Comparison of ENCODE assay signal across 9 mouse cellular contexts in the genomic region with DNA sequence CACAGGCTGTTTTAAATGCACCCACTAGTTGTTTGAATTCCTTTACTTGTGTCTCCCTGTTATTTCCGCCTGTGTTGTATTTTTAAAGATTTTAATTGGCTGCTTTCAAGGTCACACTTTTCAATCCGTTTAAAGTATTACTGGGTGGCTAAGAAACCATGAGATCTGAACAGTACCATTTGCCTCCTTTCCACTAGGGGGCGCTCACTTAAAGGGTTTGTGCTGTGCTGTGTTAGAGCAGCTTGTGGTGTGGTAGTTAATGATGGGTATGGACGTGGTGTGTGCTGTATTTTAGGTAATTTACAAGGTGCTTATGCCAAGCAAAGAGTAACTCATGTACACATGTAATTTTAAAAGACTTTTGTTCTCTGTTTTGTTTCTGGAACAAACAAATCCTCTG. TPM values are rescaled to one million over a fixed set of nuclear protein-coding genes. Genes with fewer than 3 reads are reported as not detected.
DNase-seq lines count a peak whose midpoint lies in the region; ATAC-seq and TF ChIP-seq lines count a peak whose summit lies in the region.
"Had no signal": no experiment of that assay in that cellular context is flagged by ENCODE, and none has a peak within 500 bp of the region (broad histone marks: within the 10 kb centered on the region; RNA-seq: fewer than 3 reads in every experiment).

No protein-coding gene starts in this region.

- H3K36me3 ChIP-seq in forebrain, embryonic 14.5 days (ENCODE audit: control insufficient read depth, insufficient read depth, low read length) = peaks cover 38% of the 10 kb centered on the region
- peaks cover 16% of the 10 kb centered on the region for H3K36me3 ChIP-seq in limb, embryonic 11.5 days (ENCODE audit: control insufficient read depth, insufficient read depth, low read length)
- peaks cover 38% of the 10 kb centered on the region; the same call in 1 of the 2 replicates for H3K36me3 ChIP-seq in midbrain, embryonic 15.5 days (replicated peaks)
- H3K36me3 ChIP-seq in stomach, postnatal 0 days (ENCODE audit: control insufficient read depth, insufficient read depth, low read length) = peaks cover 17% of the 10 kb centered on the region

- no peak overlapping the region for H3K4me3 ChIP-seq in forebrain, embryonic 14.5 days (ENCODE audit: low read depth, low read length)
- no peak overlapping the region for H3K4me3 ChIP-seq in limb, embryonic 11.5 days (ENCODE audit: low read depth, low read length)
- no peak overlapping the region for H3K4me3 ChIP-seq in midbrain, embryonic 15.5 days
- no peak overlapping the region for H3K4me3 ChIP-seq in stomach, postnatal 0 days (ENCODE audit: low read depth, low read length)
- H3K4me3 ChIP-seq: stomach, embryonic 15.5 days had no signal

- no peak overlapping the region for H3K9ac ChIP-seq in forebrain, embryonic 14.5 days (ENCODE audit: low read length)
- no peak overlapping the region for H3K9ac ChIP-seq in limb, embryonic 11.5 days (ENCODE audit: low read length)
- no peak overlapping the region for H3K9ac ChIP-seq in midbrain, embryonic 15.5 days
- H3K9ac ChIP-seq in stomach, postnatal 0 days (ENCODE audit: low read length) = no peak overlapping the region
- H3K9ac ChIP-seq: stomach, embryonic 15.5 days had no signal

- no peaks in the 10 kb centered on the region for H3K9me3 ChIP-seq in forebrain, embryonic 14.5 days (replicated peaks; ENCODE audit: control insufficient read depth, low read length)
- no peaks in the 10 kb centered on the region; the same call in 1 of the 2 replicates for H3K9me3 ChIP-seq in limb, embryonic 11.5 days (ENCODE audit: control insufficient read depth, low read length)
- no peaks in the 10 kb centered on the region for H3K9me3 ChIP-seq in midbrain, embryonic 15.5 days
- no peaks in the 10 kb centered on the region for H3K9me3 ChIP-seq in stomach, postnatal 0 days (ENCODE audit: control insufficient read depth, low read length)
- H3K9me3 ChIP-seq: stomach, embryonic 15.5 days had no signal

- peak; percentile 69 for DNase-seq in urinary bladder, postnatal 14 days (ENCODE audit: low spot score)
- no peak for DNase-seq in urinary bladder, postnatal 10 days (ENCODE audit: low spot score)
- peak; percentile 33 for DNase-seq in cerebellum, adult 11-12 months
- peak; percentile 80 for DNase-seq in forebrain, embryonic 14.5 days (ENCODE audit: low spot score)
- peak; percentile 67 for DNase-seq in kidney, adult 18-20 months
- peak; percentile 71 for DNase-seq in limb, embryonic 11.5 days (ENCODE audit: low spot score)
- DNase-seq in stomach, postnatal 0 days (ENCODE audit: low spot score) = peak; percentile 62

- peak; percentile 60; the same call in 1 of the 2 replicates for ATAC-seq in forebrain, embryonic 14.5 days
- 0 out of 2 replicates have a peak, but pooled peaks have one; percentile 70 for ATAC-seq in limb, embryonic 11.5 days (ENCODE audit: insufficient number of reproducible peaks, low FRiP score, low TSS enrichment, low read depth)
- peak; percentile 53; the same call in 1 of the 2 replicates for ATAC-seq in midbrain, embryonic 15.5 days (replicated peaks)
- ATAC-seq in stomach, postnatal 0 days (ENCODE audit: low FRiP score, low TSS enrichment) = peak; percentile 82

- 0 out of 2 replicates have a peak, but pooled peaks cover 6% of the 10 kb centered on the region for H3K4me1 ChIP-seq in forebrain, embryonic 14.5 days (ENCODE audit: control insufficient read depth, insufficient read depth, low read length)
- H3K4me1 ChIP-seq in limb, embryonic 11.5 days (ENCODE audit: control insufficient read depth, insufficient read depth, low read length) = no peaks in the 10 kb centered on the region
- peaks cover 22% of the 10 kb centered on the region for H3K4me1 ChIP-seq in midbrain, embryonic 15.5 days
- no peaks in the 10 kb centered on the region for H3K4me1 ChIP-seq in stomach, postnatal 0 days (replicated peaks; ENCODE audit: control insufficient read depth, insufficient read depth)

- peak; percentile 94 for TF ChIP-seq CTCF in stomach, postnatal 0 days (IDR thresholded peaks at IDR 0.05; ENCODE audit: low read depth)

- no peak for TF ChIP-seq EP300 in stomach, postnatal 0 days (optimal IDR thresholded peaks at IDR 0.05)

- H3K4me2 ChIP-seq in forebrain, embryonic 14.5 days (ENCODE audit: low read length) = no peak overlapping the region
- no peak overlapping the region for H3K4me2 ChIP-seq in limb, embryonic 11.5 days (ENCODE audit: low read depth, severe bottlenecking)
- no peak overlapping the region for H3K4me2 ChIP-seq in midbrain, embryonic 15.5 days
- H3K4me2 ChIP-seq in stomach, postnatal 0 days (replicated peaks; ENCODE audit: low read depth) = no peak overlapping the region
- H3K4me2 ChIP-seq: stomach, embryonic 15.5 days had no signal

- no peak overlapping the region for H3K27ac ChIP-seq in forebrain, embryonic 14.5 days (ENCODE audit: low read depth, low read length)
- H3K27ac ChIP-seq in limb, embryonic 11.5 days (replicated peaks; ENCODE audit: low read depth, low read length) = no peak overlapping the region
- no peak overlapping the region for H3K27ac ChIP-seq in midbrain, embryonic 15.5 days
- H3K27ac ChIP-seq in stomach, postnatal 0 days (replicated peaks) = no peak overlapping the region
- H3K27ac ChIP-seq: stomach, embryonic 15.5 days had no signal

- H3K27me3 ChIP-seq in forebrain, embryonic 14.5 days (replicated peaks; ENCODE audit: control insufficient read depth, insufficient read depth, low read length) = no peaks in the 10 kb centered on the region; the same call in 1 of the 2 replicates
- H3K27me3 ChIP-seq in limb, embryonic 11.5 days (ENCODE audit: control insufficient read depth, insufficient read depth, low read length) = no peaks in the 10 kb centered on the region
- peaks cover 9% of the 10 kb centered on the region; the same call in 1 of the 2 replicates for H3K27me3 ChIP-seq in midbrain, embryonic 15.5 days (replicated peaks)
- no peaks in the 10 kb centered on the region for H3K27me3 ChIP-seq in stomach, postnatal 0 days (ENCODE audit: control insufficient read depth, insufficient read depth, low read length)
- H3K27me3 ChIP-seq: stomach, embryonic 15.5 days had no signal

- 9% methylated on average over 4 of the region's 4 CpGs for WGBS in forebrain, embryonic 14.5 days
- WGBS in limb, embryonic 11.5 days = 12% methylated on average over 4 of the region's 4 CpGs
- 10% methylated on average over 4 of the region's 4 CpGs for WGBS in midbrain, embryonic 15.5 days
- 6% methylated on average over 4 of the region's 4 CpGs for WGBS in stomach, postnatal 0 days

RNA-seq across cellular contexts. Expression of a gene that starts 2.8 kb away (rescaled TPM):
- 73.8 and 94.0 TPM in 2 replicates for polyA plus RNA-seq in forebrain, embryonic 14.5 days (2014; fragmentation: Nextera tagmentation; extraction: Ambion mirVana)
- 79.8 and 79.9 TPM in 2 replicates for polyA plus RNA-seq in limb, embryonic 11.5 days (2014; fragmentation: Nextera tagmentation; extraction: Ambion mirVana)
- 73.1 and 73.2 TPM in 2 replicates for polyA plus RNA-seq in midbrain, embryonic 15.5 days (2015; fragmentation: Nextera tagmentation; extraction: Ambion mirVana)
- polyA plus RNA-seq in stomach, postnatal 0 days (2015; fragmentation: Nextera tagmentation; extraction: Ambion mirVana) = 58.6 and 59.5 TPM in 2 replicates

RNA-seq across cellular contexts. Expression of a gene that starts 13.7 kb away (rescaled TPM):
- polyA plus RNA-seq in forebrain, embryonic 14.5 days (2014; fragmentation: Nextera tagmentation; extraction: Ambion mirVana) = 0.37 TPM in 1 of 2 replicates, not detected in the other
- polyA plus RNA-seq in limb, embryonic 11.5 days (2014; fragmentation: Nextera tagmentation; extraction: Ambion mirVana) = 0.25 and 0.51 TPM in 2 replicates
- polyA plus RNA-seq in midbrain, embryonic 15.5 days (2015; fragmentation: Nextera tagmentation; extraction: Ambion mirVana) = 0.30 and 0.57 TPM in 2 replicates
- polyA plus RNA-seq in stomach, postnatal 0 days (2015; fragmentation: Nextera tagmentation; extraction: Ambion mirVana) = 0.17 and 0.22 TPM in 2 replicates

RNA-seq across cellular contexts. Expression of a gene that starts 28.9 kb away (rescaled TPM):
- 0.47 and 0.69 TPM in 2 replicates for polyA plus RNA-seq in forebrain, embryonic 14.5 days (2014; fragmentation: Nextera tagmentation; extraction: Ambion mirVana)
- polyA plus RNA-seq in limb, embryonic 11.5 days (2014; fragmentation: Nextera tagmentation; extraction: Ambion mirVana) = 0.23 TPM in 1 of 2 replicates, not detected in the other
- polyA plus RNA-seq in midbrain, embryonic 15.5 days (2015; fragmentation: Nextera tagmentation; extraction: Ambion mirVana) = 0.60 and 0.92 TPM in 2 replicates
- 5.4 and 6.7 TPM in 2 replicates for polyA plus RNA-seq in stomach, postnatal 0 days (2015; fragmentation: Nextera tagmentation; extraction: Ambion mirVana)
